Comparison of ENCODE assay signal across 8 mouse cellular contexts in the genomic region with DNA sequence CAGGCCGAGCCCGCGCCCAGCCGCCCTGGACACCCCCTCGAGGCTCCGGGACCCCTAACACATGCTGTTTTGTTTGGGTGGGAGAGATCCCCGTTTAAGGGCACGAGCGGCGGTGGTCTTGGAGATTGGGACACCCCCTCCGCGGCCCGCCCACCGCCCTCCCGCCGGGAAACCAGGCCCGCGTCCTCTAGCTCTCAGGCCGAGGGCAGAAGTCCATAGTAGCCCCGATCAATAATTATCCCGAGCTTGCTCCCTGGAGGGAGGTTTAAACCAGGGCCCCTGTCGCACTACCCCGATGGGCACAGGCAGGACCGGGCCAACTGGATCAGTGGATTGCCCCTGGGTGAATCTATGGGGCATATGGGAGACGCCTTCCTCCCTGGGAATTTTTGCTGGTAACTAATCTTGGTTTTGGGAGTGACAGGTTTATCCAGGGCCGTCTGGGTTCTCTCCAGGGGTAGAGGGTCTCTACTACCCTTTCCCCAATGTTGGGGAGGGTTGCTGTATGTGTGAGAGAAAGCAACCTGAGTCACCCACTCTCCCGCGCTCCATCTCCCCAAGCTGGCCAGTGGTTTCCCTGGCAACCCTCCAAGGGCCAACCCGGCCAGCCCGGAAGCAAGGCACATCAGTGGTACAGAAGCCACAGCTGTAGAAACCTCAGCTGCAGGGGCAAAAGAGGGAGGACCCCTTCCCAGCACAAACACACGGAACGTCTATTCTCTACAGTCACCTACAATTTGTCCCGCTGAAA. TPM values are rescaled to one million over a fixed set of nuclear protein-coding genes. Genes with fewer than 3 reads are reported as not detected.
DNase-seq lines count a peak whose midpoint lies in the region; ATAC-seq and TF ChIP-seq lines count a peak whose summit lies in the region.

No protein-coding gene starts in this region.

- peak overlapping the region; percentile 71 for H3K4me3 ChIP-seq in layer of hippocampus, adult 2 months
- H3K4me3 ChIP-seq in forebrain, postnatal 0 days (ENCODE audit: low read depth, low read length) = peak overlapping the region; percentile 83
- H3K4me3 ChIP-seq in hindbrain, embryonic 14.5 days (replicated peaks; ENCODE audit: low read length) = peak overlapping the region; percentile 97
- H3K4me3 ChIP-seq in limb, embryonic 13.5 days = peak overlapping the region; percentile 82
- H3K4me3 ChIP-seq in midbrain, embryonic 16.5 days (ENCODE audit: low read depth, low read length) = peak overlapping the region; percentile 97
- H3K4me3 ChIP-seq in testis, adult 2 months (ENCODE audit: control insufficient read depth, low read depth, low read length) = peak overlapping the region; percentile 83

- H3K9ac ChIP-seq in forebrain, postnatal 0 days = peak overlapping the region; percentile 89
- peak overlapping the region; percentile 95 for H3K9ac ChIP-seq in hindbrain, embryonic 14.5 days
- peak overlapping the region; percentile 96 for H3K9ac ChIP-seq in limb, embryonic 13.5 days
- H3K9ac ChIP-seq in midbrain, embryonic 16.5 days (ENCODE audit: low read depth, low read length) = peak overlapping the region; percentile 98

- DNase-seq in layer of hippocampus, adult 2 months (ENCODE audit: low spot score in 2 of 2) = peak in 1 of 2 experiments; percentile 23
- DNase-seq in layer of hippocampus, adult 18-20 months (ENCODE audit: low spot score in 2 of 2) = no peak
- peak; percentile 47 for DNase-seq in cerebellum, adult 8-10 months
- peak; percentile 31 for DNase-seq in forebrain, postnatal 0 days
- DNase-seq in hindbrain, embryonic 14.5 days (ENCODE audit: low spot score) = peak; percentile 32

- H3K9me3 ChIP-seq in forebrain, postnatal 0 days (ENCODE audit: low read length) = no peaks in the 10 kb centered on the region
- no peaks in the 10 kb centered on the region for H3K9me3 ChIP-seq in hindbrain, embryonic 14.5 days (ENCODE audit: control insufficient read depth, low read length)
- H3K9me3 ChIP-seq in limb, embryonic 13.5 days = no peaks in the 10 kb centered on the region
- H3K9me3 ChIP-seq in midbrain, embryonic 16.5 days (replicated peaks; ENCODE audit: control insufficient read depth, low read length, poor library complexity, severe bottlenecking) = no peaks in the 10 kb centered on the region

- H3K27me3 ChIP-seq in forebrain, postnatal 0 days (ENCODE audit: insufficient read depth, low read length) = peaks cover 8% of the 10 kb centered on the region
- no peaks in the 10 kb centered on the region for H3K27me3 ChIP-seq in hindbrain, embryonic 14.5 days (ENCODE audit: control insufficient read depth, insufficient read depth, low read length)
- peaks cover 27% of the 10 kb centered on the region for H3K27me3 ChIP-seq in limb, embryonic 13.5 days
- H3K27me3 ChIP-seq in midbrain, embryonic 16.5 days (ENCODE audit: control insufficient read depth, insufficient read depth, low read depth, low read length) = no peaks in the 10 kb centered on the region; the same call in none of the 2 replicates
- H3K27me3 ChIP-seq in testis, adult 2 months (ENCODE audit: control insufficient read depth, insufficient read depth, low read length) = no peaks in the 10 kb centered on the region

- H3K36me3 ChIP-seq in forebrain, postnatal 0 days (ENCODE audit: insufficient read depth) = no peaks in the 10 kb centered on the region
- no peaks in the 10 kb centered on the region for H3K36me3 ChIP-seq in hindbrain, embryonic 14.5 days (replicated peaks; ENCODE audit: control insufficient read depth, insufficient read depth)
- no peaks in the 10 kb centered on the region for H3K36me3 ChIP-seq in limb, embryonic 13.5 days
- H3K36me3 ChIP-seq in midbrain, embryonic 16.5 days (ENCODE audit: control insufficient read depth, insufficient read depth, low read length) = no peaks in the 10 kb centered on the region
- H3K36me3 ChIP-seq in testis, adult 2 months (ENCODE audit: control insufficient read depth, insufficient read depth, low read length) = no peaks in the 10 kb centered on the region

- H3K4me2 ChIP-seq in forebrain, postnatal 0 days (ENCODE audit: low read depth) = peak overlapping the region; percentile 92
- peak overlapping the region; percentile 92 for H3K4me2 ChIP-seq in hindbrain, embryonic 14.5 days (replicated peaks)
- peak overlapping the region; percentile 89 for H3K4me2 ChIP-seq in limb, embryonic 13.5 days (replicated peaks)
- H3K4me2 ChIP-seq in midbrain, embryonic 16.5 days (ENCODE audit: low read length) = peak overlapping the region; percentile 60

- TF ChIP-seq POLR2A in testis, adult 2 months (IDR thresholded peaks at IDR 0.05; ENCODE audit: control insufficient read depth, low read depth, low read length) = no peak

- ATAC-seq in forebrain, postnatal 0 days = peak; percentile 28
- peak; percentile 45; the same call in 1 of the 2 replicates for ATAC-seq in hindbrain, embryonic 14.5 days (ENCODE audit: low FRiP score)
- ATAC-seq in limb, embryonic 13.5 days (ENCODE audit: low FRiP score, low read depth) = peak; percentile 37; the same call in 1 of the 2 replicates
- ATAC-seq in midbrain, embryonic 16.5 days = peak; percentile 47

- 2% methylated on average over 33 of the region's 33 CpGs for WGBS in forebrain, postnatal 0 days
- 1% methylated on average over 33 of the region's 33 CpGs for WGBS in hindbrain, embryonic 14.5 days
- 1% methylated on average over 33 of the region's 33 CpGs for WGBS in limb, embryonic 13.5 days
- WGBS in midbrain, embryonic 16.5 days = 1% methylated on average over 33 of the region's 33 CpGs

- peak overlapping the region; percentile 86; the same call in 1 of the 2 replicates for H3K27ac ChIP-seq in layer of hippocampus, adult 2 months
- H3K27ac ChIP-seq in forebrain, postnatal 0 days (ENCODE audit: low read depth, low read length) = peak overlapping the region; percentile 77
- peak overlapping the region; percentile 86 for H3K27ac ChIP-seq in hindbrain, embryonic 14.5 days
- H3K27ac ChIP-seq in limb, embryonic 13.5 days = peak overlapping the region; percentile 80; the same call in 1 of the 2 replicates
- peak overlapping the region; percentile 87 for H3K27ac ChIP-seq in midbrain, embryonic 16.5 days (ENCODE audit: low read length)
- H3K27ac ChIP-seq in testis, adult 2 months (ENCODE audit: control insufficient read depth, insufficient read depth, low read depth, low read length) = no peak overlapping the region

- no peak for TF ChIP-seq CTCF in layer of hippocampus, adult 2 months (conservative IDR thresholded peaks at IDR 0.05)
- no peak for TF ChIP-seq CTCF in forebrain, postnatal 0 days (IDR thresholded peaks at IDR 0.05; ENCODE audit: low read depth)
- TF ChIP-seq CTCF in testis, adult 2 months (IDR thresholded peaks at IDR 0.05; ENCODE audit: control insufficient read depth, insufficient read depth, insufficient replicate concordance, low read depth, low read length) = no peak

- H3K4me1 ChIP-seq in forebrain, postnatal 0 days (ENCODE audit: insufficient read depth) = peaks cover 11% of the 10 kb centered on the region; the same call in 1 of the 2 replicates
- peaks cover 27% of the 10 kb centered on the region for H3K4me1 ChIP-seq in hindbrain, embryonic 14.5 days (replicated peaks; ENCODE audit: control insufficient read depth, insufficient read depth, low read length)
- peaks cover 22% of the 10 kb centered on the region for H3K4me1 ChIP-seq in limb, embryonic 13.5 days
- H3K4me1 ChIP-seq in midbrain, embryonic 16.5 days (ENCODE audit: control insufficient read depth, insufficient read depth, low read length) = peaks cover 20% of the 10 kb centered on the region
- H3K4me1 ChIP-seq in testis, adult 2 months (ENCODE audit: control insufficient read depth, insufficient read depth, low read length) = peaks cover 6% of the 10 kb centered on the region; the same call in 1 of the 2 replicates

RNA-seq across cellular contexts. Expression of gene Stat5b, which starts 0.4 kb away (rescaled TPM):
- total RNA-seq in layer of hippocampus, adult 2 months (2021) = 10 to 100 TPM; 11.6 to 13.8 TPM
- total RNA-seq in layer of hippocampus, adult 18-20 months (2021) = 10 to 100 TPM; 12.1 to 16.2 TPM
- total RNA-seq in forebrain, postnatal 0 days (2014; rRNA removed) = 17.8 and 22.6 TPM in 2 replicates
- polyA plus RNA-seq in forebrain, postnatal 0 days (2015; fragmentation: Nextera tagmentation; extraction: Ambion mirVana) = 4.9 and 8.8 TPM in 2 replicates
- polyA plus RNA-seq in hindbrain, embryonic 14.5 days (2014; fragmentation: Nextera tagmentation; extraction: Ambion mirVana) = 19.0 and 19.8 TPM in 2 replicates
- polyA plus RNA-seq in limb, embryonic 13.5 days (2015; fragmentation: Nextera tagmentation; extraction: Ambion mirVana) = 18.9 and 19.8 TPM in 2 replicates
- 17.5 and 22.9 TPM in 2 replicates for polyA plus RNA-seq in midbrain, embryonic 16.5 days (2015; fragmentation: Nextera tagmentation; extraction: Ambion mirVana)
- polyA plus RNA-seq in testis, adult 2 months (2012; rRNA removed) = 1.9 and 2.4 TPM in 2 replicates

RNA-seq across cellular contexts. Expression of gene Stat5a, which starts 8.2 kb away (rescaled TPM):
- total RNA-seq in layer of hippocampus, adult 2 months (2021) = 1 to 10 TPM; 1.7 to 2.0 TPM
- total RNA-seq in layer of hippocampus, adult 18-20 months (2021) = 1 to 10 TPM; 1.1 to 1.8 TPM
- 2.0 and 2.6 TPM in 2 replicates for total RNA-seq in forebrain, postnatal 0 days (2014; rRNA removed)
- 1.1 and 1.6 TPM in 2 replicates for polyA plus RNA-seq in forebrain, postnatal 0 days (2015; fragmentation: Nextera tagmentation; extraction: Ambion mirVana)
- 1.4 and 1.7 TPM in 2 replicates for polyA plus RNA-seq in hindbrain, embryonic 14.5 days (2014; fragmentation: Nextera tagmentation; extraction: Ambion mirVana)
- 5.2 and 5.7 TPM in 2 replicates for polyA plus RNA-seq in limb, embryonic 13.5 days (2015; fragmentation: Nextera tagmentation; extraction: Ambion mirVana)
- polyA plus RNA-seq in midbrain, embryonic 16.5 days (2015; fragmentation: Nextera tagmentation; extraction: Ambion mirVana) = 2.1 and 3.2 TPM in 2 replicates
- polyA plus RNA-seq in testis, adult 2 months (2012; rRNA removed) = 4.0 and 6.6 TPM in 2 replicates

Comparison
In these comparisons a context has a peak if more than half of its experiments do, and no peak if none do; other contexts are left out.
1. DNase-seq: peak in cerebellum, adult 8-10 months (single experiment), forebrain, postnatal 0 days (single experiment) and hindbrain, embryonic 14.5 days (single experiment); none in layer of hippocampus, adult 18-20 months (0 of 2).
2. Peak in every context shown above with its lines, with median percentiles within 50 percentile points of each other: H3K4me3 ChIP-seq, ATAC-seq, H3K4me2 ChIP-seq and H3K9ac ChIP-seq.